Mouse (Mus musculus) neural tube, embryonic 11.5 days (tissue): ENCODE measurements around the gene Psg28. TPM values are rescaled to one million over a fixed set of nuclear protein-coding genes. Genes with fewer than 3 reads are reported as not detected.
"Not testable (repeated sequence)": the region's sequence is repeated elsewhere in the genome, so short reads cannot be mapped to it uniquely, and the experiment has no call there.

Experiments used
- ATAC-seq: fragments of 200-750 bp; cut with Nextera tagmentation; 2 replicates; pipeline ENCODE4 v1.8.0; 2017; ENCODE audit warnings: moderate number of reproducible peaks, mild to moderate bottlenecking, moderate TSS enrichment, moderate library complexity; ENCODE audit not compliant: insufficient read depth, low FRiP score, low TSS enrichment
- DNase-seq: peaks from one replicate; pipeline ENCODE4 v3.0.0-alpha.2; 2015; ENCODE audit warnings: low spot score
- H3K27ac ChIP-seq: fragments of 300-500 bp; sonication (generic); 2 replicates; pipeline ENCODE4 v1.5.1; 2014; ENCODE audit warnings: low read depth, mild to moderate bottlenecking, low read length
- H3K27me3 ChIP-seq: fragments of 300-500 bp; sonication (generic); 2 replicates; pipeline ENCODE4 v1.6.1; 2014; ENCODE audit warnings: mild to moderate bottlenecking, low read length, mixed read lengths; ENCODE audit not compliant: control insufficient read depth, insufficient read depth
- H3K36me3 ChIP-seq: fragments of 300-500 bp; sonication (generic); 2 replicates; pipeline ENCODE4 v1.6.1; 2014; ENCODE audit warnings: mild to moderate bottlenecking, low read length, moderate library complexity, mixed read lengths; ENCODE audit not compliant: control insufficient read depth, insufficient read depth
- H3K4me1 ChIP-seq: fragments of 300-500 bp; sonication (generic); 2 replicates; pipeline ENCODE4 v1.6.1; 2014; ENCODE audit warnings: low read length, mixed read lengths; ENCODE audit not compliant: control insufficient read depth, insufficient read depth
- H3K4me2 ChIP-seq: fragments of 300-500 bp; sonication (generic); 2 replicates; pipeline ENCODE4 v1.6.1; 2014; ENCODE audit warnings: low read depth, mild to moderate bottlenecking, moderate library complexity
- H3K4me3 ChIP-seq: fragments of 300-500 bp; sonication (generic); 2 replicates; pipeline ENCODE4 v1.5.1; 2014; ENCODE audit warnings: low read depth, low read length
- H3K9ac ChIP-seq: fragments of 300-500 bp; sonication (generic); 2 replicates; pipeline ENCODE4 v1.6.1; 2014; ENCODE audit warnings: mild to moderate bottlenecking, low read length
- H3K9me3 ChIP-seq: fragments of 300-500 bp; sonication (generic); 2 replicates; pipeline ENCODE4 v1.6.1; 2016; ENCODE audit warnings: low read length; ENCODE audit not compliant: control insufficient read depth
- WGBS: fragments of 180-500 bp; shearing (Covaris S2); extraction: QIAGEN DNeasy Blood & Tissue Kit; methylation state at CpG from one replicate; pipeline ENCODE4 v1.1.7; 2014; 5-methylcytosine and 5-hydroxymethylcytosine counted together
- microRNA-seq: library from miRNA; unstranded; fragments of <30 nt; microRNA quantifications from one replicate; pipeline ENCODE4, GENCODE M21; 2016
- polyA plus RNA-seq: library from polyadenylated mRNA; unstranded; fragments of >200 nt; fragmentation: Nextera tagmentation; extraction: Ambion mirVana; gene quantifications from 2 replicates; pipeline ENCODE4 v1.2.1, GENCODE M21; 2014

Psg28 gene
- not detected in 2 replicates for polyA plus RNA-seq

DNA sequence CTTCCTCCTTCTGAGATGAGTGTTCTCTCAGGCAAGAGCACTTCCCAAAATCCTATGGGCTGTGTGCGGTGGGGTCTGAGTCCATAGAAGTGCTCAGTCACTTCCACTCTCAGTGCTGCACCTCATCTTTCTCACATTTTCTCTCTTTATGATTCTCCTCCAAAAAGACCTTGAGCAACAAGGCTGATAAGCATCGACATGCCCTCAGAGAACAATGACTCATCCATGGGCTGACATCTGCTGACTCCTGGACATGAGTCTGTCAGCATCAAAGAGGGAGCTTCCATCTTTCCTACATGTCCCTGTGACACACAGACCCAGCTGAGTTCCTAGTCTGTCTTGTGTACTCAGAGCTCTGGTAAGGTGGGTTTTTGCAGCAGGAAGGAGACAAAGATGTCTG, at the start of gene Psg28:
Psg28 (minus strand) TSS at position 101 of the 400 bp plus-strand sequence.
- not testable (repeated sequence) for H3K4me2 ChIP-seq, H3K9me3 ChIP-seq, H3K9ac ChIP-seq, H3K36me3 ChIP-seq, H3K4me3 ChIP-seq, ATAC-seq, H3K27me3 ChIP-seq, H3K27ac ChIP-seq, H3K4me1 ChIP-seq, DNase-seq
- 92% methylated on average over 2 of the region's 2 CpGs for whole genome bisulfite sequencing

DNA sequence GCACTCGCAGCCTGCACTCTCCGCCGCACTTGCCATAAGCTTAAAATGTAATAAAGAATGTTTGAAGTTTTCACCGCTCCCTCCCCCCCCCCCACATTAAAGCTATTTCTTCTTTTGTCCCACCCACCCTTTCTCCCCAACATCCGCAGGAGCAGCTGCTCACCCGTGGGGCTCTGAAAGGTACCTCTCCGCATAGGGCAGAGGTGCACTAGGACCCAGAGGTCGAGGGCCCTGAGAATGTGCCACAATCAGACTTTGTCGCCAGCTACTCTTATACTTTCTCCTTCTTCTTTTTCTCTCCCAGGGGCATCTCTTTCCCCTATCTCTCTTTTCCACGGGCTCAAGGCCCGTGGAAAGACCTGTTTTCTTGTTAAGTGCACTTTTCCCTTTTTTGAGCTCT, 28.4 kb downstream of the Psg28 start:
- WGBS = 41% methylated on average over 10 of the region's 11 CpGs
- DNase-seq (no peak), ATAC-seq (no peak)
- no peaks in the 10 kb centered on the region for H3K36me3 ChIP-seq
- no peaks in the 10 kb centered on the region for H3K27me3 ChIP-seq
- no peaks in the 10 kb centered on the region for H3K4me1 ChIP-seq
- no peak overlapping the region for H3K4me3 ChIP-seq
- no peak overlapping the region for H3K4me2 ChIP-seq
- H3K9ac ChIP-seq = no peak overlapping the region
- no peak overlapping the region for H3K27ac ChIP-seq
- peaks cover 4% of the 10 kb centered on the region; the same call in 1 of the 2 replicates for H3K9me3 ChIP-seq

DNA sequence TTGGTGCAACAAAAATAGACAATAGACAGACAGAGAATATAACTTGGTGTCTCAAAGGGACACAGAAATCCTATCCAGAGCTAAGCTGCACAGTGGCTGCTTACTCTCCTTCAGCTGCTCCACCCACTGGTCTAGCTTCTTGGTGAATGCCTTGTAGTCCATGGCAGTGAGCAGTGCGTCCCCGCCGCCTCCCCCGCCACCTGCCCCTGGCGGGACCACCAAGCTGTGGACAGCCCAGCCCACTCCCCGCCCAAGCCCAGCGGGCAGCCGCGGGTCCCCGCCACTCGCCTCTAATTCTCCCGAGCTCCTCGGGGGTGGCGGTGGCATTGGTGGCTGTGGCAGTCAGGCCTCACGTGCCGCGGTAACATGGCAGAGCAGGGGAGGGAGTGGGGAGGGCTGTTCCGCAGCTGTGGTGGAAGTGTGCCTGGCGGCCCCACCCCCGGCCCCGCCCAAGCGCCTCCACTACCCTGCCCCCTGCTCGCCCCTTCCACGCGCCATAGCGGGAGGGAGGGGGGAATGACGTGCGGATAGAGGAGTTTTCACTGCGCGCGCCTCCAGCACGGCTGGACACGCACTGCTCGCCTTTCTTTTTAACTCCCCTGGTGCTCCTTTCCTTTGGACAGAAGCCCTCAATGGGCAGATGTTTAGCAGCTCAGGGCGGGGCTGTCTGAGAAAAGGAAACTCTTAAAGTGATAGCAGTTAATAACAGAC, 29.2 kb downstream of the Psg28 start:
- 42% methylated on average over 25 of the region's 35 CpGs for WGBS
- no peak overlapping the region for H3K9ac ChIP-seq
- H3K9me3 ChIP-seq = peaks cover 4% of the 10 kb centered on the region; the same call in 1 of the 2 replicates
- no peak overlapping the region for H3K4me3 ChIP-seq
- no peak overlapping the region for H3K27ac ChIP-seq
- no peaks in the 10 kb centered on the region for H3K4me1 ChIP-seq
- ATAC-seq (no peak), DNase-seq (peak; percentile 31)
- no peaks in the 10 kb centered on the region for H3K36me3 ChIP-seq
- 0 out of 2 replicates have a peak overlapping the region, but pooled peaks have one; percentile 3 for H3K4me2 ChIP-seq
- H3K27me3 ChIP-seq = no peaks in the 10 kb centered on the region

DNA sequence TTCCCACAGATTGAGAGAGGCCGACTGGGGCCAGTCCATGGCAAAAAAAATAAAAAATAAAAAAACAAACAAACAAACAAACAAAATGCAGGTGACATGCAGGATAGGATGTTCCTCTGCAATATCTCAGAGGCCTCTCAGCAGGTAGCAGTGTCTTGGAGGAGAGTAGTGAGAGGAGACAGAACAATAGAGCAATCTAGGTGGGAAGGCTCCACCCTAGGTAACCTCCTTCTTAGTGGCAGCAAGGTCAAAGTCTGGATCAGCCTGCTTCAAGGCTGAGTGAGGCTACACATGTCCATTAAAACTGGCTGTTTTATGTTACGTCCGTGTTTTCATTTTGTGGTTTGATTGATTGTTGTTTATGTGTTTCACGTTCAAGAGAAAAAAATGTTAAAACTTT, 40.4 kb downstream of the Psg28 start:
- H3K4me3 ChIP-seq, H3K27me3 ChIP-seq, H3K9ac ChIP-seq, H3K9me3 ChIP-seq, H3K4me2 ChIP-seq, DNase-seq, ATAC-seq, H3K27ac ChIP-seq, H3K36me3 ChIP-seq, H3K4me1 ChIP-seq: not testable (repeated sequence)
- 82% methylated on average over 4 of the region's 4 CpGs for WGBS

DNA sequence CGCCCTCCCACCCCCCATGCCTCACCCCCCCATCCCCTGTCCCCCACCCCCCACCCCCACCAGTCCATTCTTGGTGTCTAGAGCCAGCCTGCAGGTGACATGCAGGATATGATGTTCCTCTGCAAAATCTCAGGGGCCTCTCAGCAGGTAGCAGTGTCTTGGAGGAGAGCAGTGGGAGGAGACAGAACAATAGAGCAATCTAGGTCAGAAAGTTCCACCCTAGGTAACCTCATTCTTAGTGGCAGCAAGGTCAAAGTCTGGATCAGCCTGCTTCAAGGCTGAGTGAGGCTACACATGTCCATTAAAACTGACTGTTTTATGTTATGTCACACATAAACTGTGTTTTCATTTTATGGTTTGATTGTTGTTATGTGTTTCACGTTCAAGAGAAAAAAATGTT, 53.5 kb downstream of the Psg28 start:
- ATAC-seq = no peak
- peaks cover 10% of the 10 kb centered on the region; the same call in 1 of the 2 replicates for H3K9me3 ChIP-seq

More for the DNA sequence above, 53.5 kb downstream of the Psg28 start:
- Histone ChIP-seq H3K4me1 (no peaks in the 10 kb centered on the region), H3K4me3 (no peak overlapping the region), H3K27me3 (no peaks in the 10 kb centered on the region), H3K9ac (no peak overlapping the region), H3K36me3 (no peaks in the 10 kb centered on the region), H3K27ac (no peak overlapping the region), H3K4me2 (no peak overlapping the region)
- no peak for DNase-seq
- 68% methylated on average over 2 of the region's 2 CpGs for WGBS

Small RNA genes lying within 50 kb of the gene (microRNA-seq; reads per million reads assigned to microRNA genes)
- gene Gm24715 = not detected

Other genes starting within 250 kb of the Psg28 start
- gene Mill1, start 186.7 kb downstream of the Psg28 start, polyA plus RNA-seq = not detected in 2 replicates
- not detected in 2 replicates for gene Psg18, start 77.0 kb downstream of the Psg28 start, polyA plus RNA-seq
- not detected in 2 replicates for gene Psg26, start 52.1 kb upstream of the Psg28 start, polyA plus RNA-seq
- gene Psg25, start 100.2 kb upstream of the Psg28 start, polyA plus RNA-seq = not detected in 2 replicates
- not detected in 2 replicates for gene Psg27, start 135.3 kb upstream of the Psg28 start, polyA plus RNA-seq
- not detected in 2 replicates for gene Psg23, start 184.5 kb upstream of the Psg28 start, polyA plus RNA-seq
- gene Psg21, start 224.7 kb upstream of the Psg28 start, polyA plus RNA-seq = not detected in 2 replicates